Mouse (Mus musculus) layer of hippocampus, adult 11-12 months (tissue): ENCODE measurements at regions not wholly inside any gene's neighbourhood (a gene's known extent, or its start where the extent isn't known, plus 50 kb on each side); places are given as distances from the start of the nearest gene placed in this dataset.
"Not testable (repeated sequence)": the region's sequence is repeated elsewhere in the genome, so short reads cannot be mapped to it uniquely, and the experiment has no call there.

ENCODE experiments used
- DNase-seq: peaks from one replicate; pipeline ENCODE4 v3.0.0; 2022; ENCODE audit warnings: low spot score

GRCm38 (mm10) chr17:62287127-62287526 lies 594.0 kb downstream of the Efna5 start:
- no peak for DNase-seq

DNA sequence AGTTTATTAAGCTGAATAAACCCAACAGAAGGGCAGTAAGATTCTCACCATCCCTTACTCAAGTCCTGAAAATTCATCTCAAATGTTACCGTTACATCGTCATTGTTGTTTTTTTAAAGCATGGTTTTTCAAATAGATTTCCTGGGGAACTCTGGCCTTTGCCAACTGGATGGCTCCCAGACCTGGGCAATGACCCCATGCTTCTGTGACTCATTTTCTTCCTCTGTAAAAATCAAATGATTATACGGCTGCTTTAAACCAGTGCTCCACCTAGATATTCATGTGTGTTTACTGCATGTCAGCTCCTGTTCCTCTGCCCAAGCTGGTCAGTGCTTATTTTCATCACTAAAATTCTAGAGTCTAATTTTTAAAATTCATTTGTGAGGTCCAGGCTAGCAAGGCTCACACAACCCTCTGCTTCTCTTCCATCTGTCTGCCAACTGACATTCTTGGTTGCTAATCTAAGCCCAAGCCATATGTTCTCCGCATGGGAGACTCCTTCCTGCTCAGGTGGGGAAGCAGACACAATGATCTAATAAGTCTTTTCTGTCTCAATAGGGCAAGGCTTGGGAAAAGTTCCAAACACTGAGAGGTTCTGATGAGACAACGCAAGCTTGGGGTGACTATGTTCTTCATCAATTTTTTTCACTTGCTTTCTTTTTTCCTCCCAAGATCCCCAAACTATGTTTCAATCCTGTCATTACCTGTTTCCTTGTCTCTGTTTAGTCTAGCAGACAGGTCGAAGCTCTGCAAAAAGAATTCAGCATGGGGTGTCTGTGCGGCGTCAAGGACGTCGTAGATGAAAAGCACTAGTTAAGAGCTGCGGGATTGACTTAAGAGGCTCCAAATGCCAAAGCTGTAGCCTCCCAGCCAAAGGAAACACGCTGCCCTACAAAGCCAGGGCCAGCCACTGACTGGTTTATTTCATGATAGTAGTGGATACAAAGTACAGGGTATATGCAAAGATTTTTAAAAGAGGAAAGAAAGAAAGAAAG lies 594.7 kb downstream of the Efna5 start:
- no peak for DNase-seq

DNA sequence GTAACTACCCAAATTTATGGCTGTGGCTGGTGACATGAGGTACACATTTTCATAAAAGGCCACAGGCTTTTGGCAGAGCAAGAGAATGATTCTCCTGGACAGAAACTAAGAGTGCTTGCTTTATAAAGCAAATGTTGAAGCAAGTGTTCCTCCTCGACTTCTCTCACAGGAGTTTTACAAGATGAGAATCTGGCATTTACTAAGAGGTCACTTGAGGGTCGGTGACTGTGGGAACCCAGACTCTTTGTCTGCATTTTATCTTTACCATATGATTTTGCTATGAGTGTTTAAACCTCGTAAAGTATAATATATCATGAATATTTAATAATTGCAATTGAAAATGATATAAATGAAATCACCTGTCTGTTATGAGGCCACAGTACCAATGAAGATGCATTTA lies 600.9 kb downstream of the Efna5 start:
- DNase-seq: no peak

DNA sequence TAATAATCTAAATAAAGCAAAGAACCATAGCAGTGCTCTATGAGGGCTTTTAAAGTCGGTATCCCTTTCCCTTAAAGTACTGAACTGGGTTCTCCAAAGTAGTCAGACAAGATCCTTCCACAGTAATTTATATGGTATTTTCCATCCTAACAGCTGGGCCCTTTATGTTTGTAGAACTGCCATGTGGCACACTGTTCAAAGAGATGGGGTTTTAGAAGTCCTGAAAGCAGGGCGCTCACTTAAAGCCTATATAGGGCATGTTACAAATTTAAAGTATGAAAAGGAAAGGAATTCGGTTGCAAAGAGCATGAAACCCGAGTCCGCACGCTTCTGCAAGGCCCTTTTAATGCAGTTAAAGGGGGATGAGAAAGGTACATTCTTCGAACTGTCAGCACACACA lies 609.7 kb downstream of the Efna5 start:
- no peak for DNase-seq

DNA sequence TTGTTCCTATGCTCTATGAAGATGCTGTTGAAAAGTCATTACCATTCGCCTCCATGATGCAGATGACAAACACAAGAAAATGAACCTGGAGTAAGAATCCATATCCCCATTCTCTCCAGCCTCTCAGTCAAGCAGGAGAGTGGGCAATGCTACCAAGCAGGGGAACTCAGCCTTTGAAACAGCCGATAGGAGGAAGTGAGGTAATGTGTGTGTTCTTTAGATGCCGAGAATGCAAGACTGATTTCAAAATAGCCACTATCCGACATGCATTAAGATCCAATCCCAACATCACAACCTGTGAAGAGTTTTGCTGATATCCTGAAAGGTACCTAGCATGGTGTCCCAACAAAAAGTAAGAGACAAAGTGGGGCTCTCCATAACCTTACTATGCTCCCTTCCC lies 611.8 kb downstream of the Efna5 start:
- no peak for DNase-seq

DNA sequence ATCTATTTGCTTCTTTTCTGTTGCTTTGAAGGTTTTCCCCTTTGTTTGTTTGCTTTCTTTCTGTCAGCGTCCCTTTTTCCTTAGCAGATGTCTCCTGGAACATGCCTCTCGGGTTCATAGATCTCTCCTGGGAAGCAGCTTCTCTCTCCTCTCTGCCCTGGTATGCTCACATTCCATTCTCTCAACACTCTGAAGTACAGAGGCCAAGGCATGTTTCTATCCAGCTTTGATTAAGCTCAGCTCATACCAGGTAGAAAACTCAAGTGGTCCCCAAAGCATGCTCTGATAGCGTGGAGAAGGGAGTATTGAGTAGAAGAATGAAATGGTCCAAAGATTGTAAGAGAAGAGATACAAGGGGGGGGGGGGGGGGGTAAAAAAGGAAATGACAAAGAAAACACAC lies 627.7 kb downstream of the Efna5 start:
- DNase-seq: no peak

GRCm38 (mm10) chr17:62248011-62248410 lies 633.1 kb downstream of the Efna5 start:
- DNase-seq: no peak

- no peak for DNase-seq
Observed at GRCm38 (mm10) chr17:62246650-62247049, 634.5 kb downstream of the Efna5 start.

DNA sequence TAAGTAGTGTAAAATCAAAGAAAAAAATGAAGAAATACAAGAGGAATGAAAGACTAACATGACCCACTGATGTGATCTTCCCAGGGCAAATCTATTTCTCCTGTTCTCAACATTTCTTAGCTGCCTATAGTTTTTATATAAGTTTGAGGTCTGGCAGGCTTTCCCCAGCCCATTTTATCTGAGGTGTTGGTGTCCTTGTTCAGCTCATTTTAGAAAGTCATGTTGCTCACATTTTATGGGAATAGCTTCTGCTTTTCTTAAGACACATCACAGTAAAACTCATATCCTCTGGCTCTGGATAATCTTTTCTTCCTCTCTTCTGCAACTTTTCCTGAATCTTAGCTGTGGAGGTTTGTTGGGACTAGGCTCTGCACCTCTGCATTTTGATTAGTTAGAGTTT lies 650.2 kb downstream of the Efna5 start:
- no peak for DNase-seq

- DNase-seq: no peak
Observed at GRCm38 (mm10) chr17:62210441-62211025, 670.6 kb downstream of the Efna5 start.

- no peak for DNase-seq
Observed at GRCm38 (mm10) chr17:62202658-62203057, 678.5 kb downstream of the Efna5 start.

DNA sequence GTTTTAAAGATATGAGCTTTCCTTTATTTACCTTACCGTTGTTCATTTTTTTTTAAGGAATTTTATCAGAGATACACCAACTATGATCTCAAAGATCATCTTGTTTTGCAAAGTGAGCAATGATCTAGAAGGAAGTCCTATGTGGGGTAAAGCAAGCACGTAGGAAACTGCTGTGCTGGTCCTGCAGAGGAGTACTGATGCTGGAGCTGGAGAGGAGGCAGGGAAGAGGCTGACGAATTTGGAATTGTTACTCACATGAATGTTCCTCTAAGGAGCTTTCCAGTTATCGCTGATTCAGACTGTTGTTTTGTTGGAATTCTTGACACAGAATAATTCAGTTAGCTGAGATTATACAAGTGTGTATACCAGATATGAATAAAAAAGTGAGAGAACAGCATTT lies 680.6 kb downstream of the Efna5 start:
- no peak for DNase-seq

- DNase-seq: peak; percentile 3
Observed at GRCm38 (mm10) chr17:62199559-62199958, 681.6 kb downstream of the Efna5 start.

- no peak for DNase-seq
Observed at GRCm38 (mm10) chr17:62178612-62179210, 702.4 kb downstream of the Efna5 start.

DNA sequence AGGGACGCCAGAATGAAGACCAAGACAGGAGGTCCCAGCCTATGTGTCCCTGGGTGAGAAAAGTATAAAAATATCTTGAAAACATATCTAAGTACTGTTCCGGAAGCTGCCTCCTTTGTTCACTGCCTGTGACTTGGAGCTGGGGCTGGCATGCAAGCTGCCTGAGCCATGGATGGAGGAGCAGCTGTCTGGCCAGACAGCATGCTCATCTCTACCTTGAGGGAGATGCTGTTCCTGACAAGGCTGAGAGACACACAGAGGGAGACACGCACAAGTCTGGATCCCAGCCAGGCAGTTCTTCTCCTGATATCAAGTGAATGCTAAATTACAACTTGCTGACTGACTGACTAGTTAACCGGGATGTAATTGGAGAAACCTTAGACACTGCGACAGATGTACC lies 704.8 kb downstream of the Efna5 start:
- no peak for DNase-seq

DNA sequence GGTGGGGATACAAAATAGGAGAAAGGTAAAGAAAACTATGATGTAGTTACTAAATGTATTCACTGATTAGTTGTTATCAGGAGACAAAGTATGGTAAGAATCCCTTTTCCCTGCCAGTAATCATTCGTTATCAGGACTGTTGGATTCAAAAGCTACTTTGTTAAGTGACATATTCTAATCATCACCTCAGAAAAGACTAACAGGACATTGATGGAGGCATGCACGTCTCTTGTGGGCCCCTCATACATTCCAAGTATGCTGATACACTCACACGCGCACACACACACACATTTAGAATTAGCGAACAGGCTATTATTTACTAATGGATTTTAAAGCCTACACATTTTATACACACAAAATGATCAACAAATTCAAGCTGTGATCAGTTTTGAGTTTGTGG lies 708.8 kb downstream of the Efna5 start:
- no peak for DNase-seq

DNA sequence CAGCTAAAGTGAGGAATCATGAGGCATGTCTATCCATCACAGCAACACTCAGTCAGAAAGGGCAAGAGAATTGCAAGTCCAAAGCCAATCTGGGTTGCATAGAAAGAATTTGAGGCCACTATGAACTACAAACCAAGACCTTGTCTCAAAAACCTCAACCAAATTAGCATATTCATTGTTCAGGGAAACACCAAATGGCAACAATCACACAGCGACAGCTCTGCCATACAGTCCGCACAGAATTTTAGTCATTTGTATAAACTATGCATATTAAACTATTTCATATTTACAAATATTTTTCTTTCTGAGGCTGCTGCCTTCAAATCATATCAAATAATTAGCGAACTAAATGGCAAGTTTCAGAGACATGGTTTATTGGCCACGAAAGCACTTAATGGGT lies 709.6 kb downstream of the Efna5 start:
- DNase-seq: no peak

DNA sequence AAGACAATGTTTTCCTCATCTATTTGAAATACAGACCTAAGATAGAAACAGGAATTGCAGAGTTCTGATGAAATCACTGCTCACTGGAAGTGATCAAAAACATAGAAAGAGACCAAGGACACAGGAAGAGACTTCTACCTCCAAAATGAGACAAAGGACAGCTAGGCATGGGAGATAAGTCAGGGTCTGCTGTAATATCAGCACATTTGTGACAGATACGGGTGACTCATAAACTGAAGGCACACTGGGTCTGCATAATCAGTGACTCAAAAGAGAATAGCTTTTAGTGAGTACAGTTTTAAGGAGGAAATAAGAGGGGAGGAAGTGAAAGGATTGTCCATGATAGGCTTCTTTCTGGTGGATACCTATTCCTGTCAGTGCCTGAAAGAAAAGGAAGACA lies 719.7 kb downstream of the Efna5 start:
- no peak for DNase-seq

- DNase-seq: no peak
Observed at GRCm38 (mm10) chr17:62160301-62160700, 720.8 kb downstream of the Efna5 start.

GRCm38 (mm10) chr17:62135050-62135449 lies 746.1 kb downstream of the Efna5 start:
- DNase-seq: no peak

DNA sequence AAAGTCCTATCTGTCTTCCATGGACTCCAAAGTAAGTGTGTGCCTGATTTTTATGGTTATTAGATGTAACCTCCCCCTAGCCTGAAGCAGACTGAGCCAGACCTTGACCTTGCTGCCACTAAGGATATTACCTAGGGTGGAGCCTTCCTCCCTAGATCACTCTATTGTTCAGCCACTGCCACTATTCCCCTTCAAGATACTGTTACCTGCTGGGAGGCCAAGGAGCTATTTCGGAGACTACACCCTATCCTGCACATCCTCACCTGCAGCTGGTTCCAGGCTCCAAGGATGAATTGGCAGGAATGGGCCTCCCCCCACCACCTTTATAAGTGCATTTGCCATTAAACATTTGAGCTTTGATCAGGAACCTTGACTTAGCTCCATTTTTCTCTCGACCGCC lies 769.4 kb downstream of the Efna5 start:
- DNase-seq: not testable (repeated sequence)

DNA sequence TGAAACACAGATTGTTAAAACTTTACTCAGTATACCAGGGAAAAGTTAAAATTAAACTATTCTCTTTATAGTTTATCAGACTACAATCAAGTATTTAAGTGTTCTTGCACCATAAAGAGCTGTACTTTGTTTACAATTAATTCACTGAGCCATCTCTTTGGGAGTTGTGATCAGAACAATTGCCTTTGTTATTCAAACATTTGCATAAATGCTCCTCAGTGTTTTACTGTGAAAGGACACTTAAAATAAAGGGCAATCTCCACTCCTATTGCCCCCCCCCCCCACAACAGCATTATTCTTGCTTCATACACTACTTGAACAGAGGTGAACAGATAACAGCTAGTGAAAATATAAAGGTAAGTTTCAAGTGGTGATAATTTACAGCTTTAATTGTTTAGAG lies 772.1 kb downstream of the Efna5 start:
- DNase-seq: no peak

DNA sequence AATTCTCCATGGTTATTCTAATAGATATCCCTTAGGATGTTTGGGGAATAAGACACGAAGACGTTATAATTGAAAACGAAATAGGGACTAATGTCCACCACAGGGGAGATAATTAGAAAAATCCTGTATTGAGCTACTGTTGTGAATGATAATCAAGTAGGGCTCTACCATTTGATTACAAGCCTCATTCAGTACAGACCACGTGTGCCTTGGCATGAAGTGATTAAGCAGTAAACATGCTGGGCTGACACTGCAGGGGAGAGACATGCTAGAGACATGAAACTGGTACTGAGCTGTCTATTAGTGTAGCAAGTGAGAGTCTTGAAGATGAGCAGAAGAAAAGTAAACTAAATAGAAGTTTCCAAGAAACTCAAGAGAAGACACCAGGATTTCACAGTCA lies 797.8 kb downstream of the Efna5 start:
- DNase-seq: no peak
